Mouse (Mus musculus) lung, postnatal 14 days (tissue): ENCODE results near the gene Clec4f.

Experiments used
- DNase-seq: peaks from one replicate; pipeline ENCODE4 v3.0.0; 2021

Gene Clec4f

DNA sequence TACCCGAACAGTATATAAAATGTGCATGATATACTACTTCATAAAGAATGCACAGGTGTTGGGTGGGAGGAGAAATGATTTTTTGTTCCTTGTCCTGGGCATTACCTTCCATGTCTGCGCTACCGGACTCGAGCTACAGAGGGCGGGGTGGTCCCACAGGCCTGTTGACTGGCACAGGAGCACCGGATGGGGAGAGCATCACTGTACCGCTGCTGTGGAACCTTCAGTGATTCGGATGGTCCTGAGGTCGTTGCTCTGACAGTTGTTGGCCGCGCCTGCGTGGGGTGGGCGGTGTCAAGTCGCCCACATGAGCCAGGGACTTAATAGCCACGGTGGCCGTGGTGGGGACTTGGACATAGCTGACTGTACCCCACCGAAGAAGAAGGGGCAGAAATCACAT, 29.2 kb downstream of the Clec4f start:
- no peak for DNase-seq

DNA sequence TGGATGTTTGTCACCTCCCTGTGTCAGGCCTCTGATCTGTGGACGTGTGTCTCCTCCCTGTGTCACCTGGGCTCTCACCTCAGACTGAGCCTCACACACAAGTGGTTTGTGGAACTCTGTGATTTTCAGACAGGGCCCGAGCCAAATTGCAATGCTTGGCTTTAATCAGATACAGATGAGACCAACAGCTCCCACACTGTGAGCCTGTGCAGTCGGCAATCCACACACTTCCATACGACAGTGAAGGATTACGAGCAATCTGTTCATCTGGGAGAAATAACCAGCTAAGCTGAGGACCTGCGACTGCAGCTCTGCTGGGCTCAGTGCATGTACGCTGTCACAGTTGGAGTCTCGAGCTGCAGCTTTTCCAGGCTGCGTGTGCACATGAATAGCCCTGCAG, 36.0 kb downstream of the Clec4f start:
- DNase-seq = no peak

DNA sequence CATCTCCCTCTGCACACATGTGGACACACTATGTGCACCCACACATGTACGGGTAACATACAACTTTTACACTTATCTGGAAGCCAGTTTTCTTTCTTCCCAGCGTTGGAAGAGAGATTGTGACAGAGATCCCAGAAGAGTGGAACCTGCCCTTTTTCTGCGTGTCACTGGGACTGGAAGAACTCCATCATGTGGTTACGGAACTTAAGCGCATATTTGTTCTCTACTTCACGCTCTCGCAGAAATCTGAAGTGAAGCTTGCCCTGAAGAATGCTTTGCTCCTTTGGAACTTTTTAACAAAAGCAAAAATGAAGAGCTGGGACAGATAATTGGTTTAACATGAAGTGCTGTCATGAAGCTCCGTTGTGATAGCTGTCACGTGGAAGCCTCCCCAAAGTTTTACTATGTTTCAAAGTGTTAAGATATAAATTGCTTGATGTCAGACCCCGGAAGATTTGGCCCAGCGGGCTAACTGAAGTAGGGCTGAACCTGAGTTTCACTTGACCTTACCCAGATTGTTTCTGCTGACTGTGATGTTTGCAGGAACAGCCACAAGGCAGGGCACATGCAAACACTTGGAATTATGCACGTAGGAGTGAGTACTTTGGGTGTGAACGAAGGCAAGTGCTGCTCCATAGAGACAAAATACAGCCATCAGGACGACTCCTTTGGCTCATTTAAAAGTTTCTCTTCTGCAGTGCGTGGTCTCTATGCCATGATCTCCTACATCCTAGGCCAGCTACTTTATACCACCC, 38.2 kb downstream of the Clec4f start:
- DNase-seq = no peak

DNA sequence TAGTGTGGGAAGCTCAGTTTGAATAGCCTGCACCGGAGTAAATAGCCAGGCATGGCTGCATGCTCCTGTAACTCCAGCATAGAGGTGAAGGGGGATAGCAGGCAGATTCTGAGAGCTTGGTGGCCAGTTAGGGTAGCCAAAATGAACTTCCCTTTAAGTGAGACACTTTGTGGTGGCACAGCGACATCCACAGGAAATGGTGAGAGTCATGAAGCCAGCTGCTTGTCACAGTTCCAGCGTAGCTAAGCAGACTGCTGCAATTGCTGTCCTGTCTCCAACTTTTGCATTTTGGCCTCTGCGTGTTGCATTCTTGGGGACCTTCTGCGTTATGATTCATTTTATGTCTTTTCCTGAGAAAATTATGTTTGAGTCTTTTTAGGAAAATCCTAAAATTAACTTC, 39.5 kb downstream of the Clec4f start:
- DNase-seq = peak; percentile 74

DNA sequence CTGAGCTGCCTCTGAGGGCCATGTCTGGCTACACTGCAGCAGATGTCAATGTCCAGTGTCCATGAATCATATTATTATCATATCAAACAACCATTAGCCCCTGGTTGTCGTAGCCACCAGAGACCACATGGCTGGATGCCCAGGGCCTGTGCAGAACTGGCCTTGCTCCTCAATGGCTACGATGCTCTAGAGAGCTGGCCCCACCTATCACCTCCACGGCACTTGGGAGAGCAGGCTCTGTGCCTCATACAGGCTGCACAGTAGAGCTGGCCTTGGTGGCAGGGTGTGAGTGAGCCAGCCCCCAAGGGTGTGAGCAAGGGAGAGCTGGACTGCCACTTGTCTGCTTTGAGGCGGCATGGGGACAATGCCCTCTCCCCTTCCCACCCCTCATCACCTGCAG, 41.5 kb downstream of the Clec4f start:
- DNase-seq = no peak

- no peak for DNase-seq
Observed at GRCm38 (mm10) chr6:83612976-83613375, 43.0 kb downstream of the Clec4f start.

DNA sequence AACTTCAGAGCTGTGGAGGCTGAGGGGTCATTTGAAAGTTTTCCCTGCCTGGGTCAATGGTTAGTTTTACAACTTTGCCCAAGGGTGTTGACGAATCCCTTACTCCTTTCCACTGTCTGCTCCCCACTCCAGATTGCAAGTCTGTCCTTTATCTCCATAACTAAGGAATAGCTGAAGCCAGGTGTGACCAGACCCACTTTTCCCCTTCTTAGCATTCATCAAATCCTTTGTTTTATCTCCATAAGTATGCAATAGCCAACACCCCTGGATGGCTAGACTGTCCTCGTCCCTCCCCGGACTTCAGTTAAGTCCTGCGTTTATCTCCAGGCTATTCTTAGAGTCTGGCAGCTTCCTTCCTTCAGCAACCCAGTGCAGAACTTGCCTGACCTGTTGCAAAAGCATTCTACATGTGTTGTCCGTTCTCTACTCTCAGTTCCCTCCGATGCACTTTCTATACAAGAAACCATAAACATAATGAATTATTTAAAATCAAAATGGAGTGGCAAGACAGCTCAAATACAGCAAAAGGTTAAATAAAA, 56.3 kb downstream of the Clec4f start:
- no peak for DNase-seq

DNA sequence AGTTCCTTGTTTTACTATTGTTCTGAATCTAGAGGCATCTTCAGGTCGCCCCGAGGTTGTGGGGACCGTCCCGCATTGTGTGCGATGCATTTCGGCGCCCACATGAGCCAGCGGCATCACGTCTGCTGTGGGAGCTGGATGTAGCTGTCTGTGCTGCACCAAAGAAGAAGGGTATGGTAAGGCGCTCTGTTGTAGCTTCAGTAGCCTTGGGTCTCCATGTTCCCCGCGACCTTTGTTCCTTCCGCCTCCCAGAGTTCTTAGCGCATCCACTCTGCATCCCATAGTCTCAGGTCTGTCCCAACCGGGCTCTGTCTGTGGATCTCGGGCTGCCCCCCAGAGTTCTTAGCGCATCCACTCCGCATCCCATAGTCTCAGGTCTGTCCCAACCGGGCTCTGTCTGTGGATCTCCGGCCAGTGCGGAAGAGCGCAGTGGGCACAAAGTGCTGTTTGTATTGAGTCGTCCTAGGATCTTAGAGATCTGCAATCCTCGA, 56.9 kb downstream of the Clec4f start:
- DNase-seq = no peak

DNA sequence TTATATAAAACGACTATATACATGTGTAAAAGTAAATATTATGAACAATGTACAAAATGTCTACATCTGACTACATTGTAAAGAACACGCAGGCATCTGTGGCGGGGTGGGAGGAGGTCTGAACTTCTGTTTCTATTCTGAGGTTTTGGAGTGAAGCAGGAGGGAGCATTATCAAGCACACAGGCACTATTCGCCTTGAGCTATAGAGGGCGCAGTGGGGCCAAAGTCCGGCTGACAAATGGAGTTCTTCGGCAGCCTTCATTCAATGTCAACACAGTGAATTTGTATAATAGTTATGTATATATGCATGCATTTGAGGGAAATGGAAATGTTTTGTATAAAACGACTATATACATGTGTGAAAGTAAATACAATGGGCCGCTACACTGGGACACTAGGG, 57.3 kb downstream of the Clec4f start:
- peak; percentile 62 for DNase-seq

DNA sequence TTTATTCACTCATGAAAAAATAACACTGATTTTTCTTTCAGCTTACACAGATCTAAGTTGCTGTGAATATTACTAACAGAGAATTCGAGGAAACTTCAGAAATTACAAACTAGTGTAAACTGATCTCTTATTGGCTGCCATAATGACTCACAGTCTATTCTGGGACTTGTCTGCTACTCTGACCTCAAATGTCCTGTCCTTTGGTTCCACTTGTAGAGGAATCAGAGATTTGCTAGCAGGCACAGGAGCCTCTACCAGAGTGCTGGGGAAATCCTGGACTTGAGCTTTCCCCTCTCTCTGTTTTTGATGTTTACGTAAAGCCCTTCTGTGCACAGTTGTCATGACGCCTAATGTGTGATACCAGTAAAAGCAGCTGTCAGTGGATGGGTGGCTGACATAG, 58.0 kb downstream of the Clec4f start:
- no peak for DNase-seq

DNA sequence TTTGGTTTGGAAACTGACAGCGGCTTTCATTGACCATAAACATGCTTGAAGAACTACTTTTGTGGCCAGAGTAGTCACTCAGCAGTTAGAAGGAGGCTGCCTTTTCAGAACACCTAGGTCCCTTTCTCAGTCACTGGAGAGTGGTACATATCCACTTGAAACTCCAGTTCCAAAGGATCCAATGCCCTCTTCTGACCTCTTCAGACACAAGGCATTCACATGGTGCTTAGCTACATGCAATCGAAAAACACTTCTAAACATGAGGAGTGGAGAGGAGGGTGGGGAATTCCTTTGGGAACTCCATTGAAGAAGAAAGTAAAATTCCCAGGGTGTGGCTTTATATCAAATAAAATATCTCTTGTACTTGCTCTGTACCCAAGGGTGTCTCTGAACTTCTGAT, 61.0 kb downstream of the Clec4f start:
- no peak for DNase-seq
